23 mouse cellular contexts compared by ENCODE assay signal in the genomic region with DNA sequence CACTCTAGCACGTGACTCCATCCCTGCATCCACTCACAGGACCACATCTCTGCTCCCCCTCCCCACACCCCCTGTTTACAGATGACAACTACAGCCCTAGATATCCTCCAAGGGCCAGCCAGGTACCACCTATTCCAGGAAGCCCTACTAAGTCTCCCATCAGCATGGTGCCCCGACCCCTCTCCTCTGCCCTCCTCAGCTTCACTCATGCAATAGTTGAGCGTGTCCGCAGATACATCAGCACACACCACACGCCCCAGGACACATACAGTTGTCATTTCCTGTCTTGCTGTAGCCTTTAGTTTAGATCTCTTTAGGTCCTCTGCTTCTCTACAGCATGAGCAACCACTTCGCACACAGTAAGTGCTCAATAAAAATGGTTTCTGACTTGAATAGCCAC. TPM values are rescaled to one million over a fixed set of nuclear protein-coding genes. Genes with fewer than 3 reads are reported as not detected.
DNase-seq lines count a peak whose midpoint lies in the region; ATAC-seq lines count a peak whose summit lies in the region.
"Had no signal": no experiment of that assay in that cellular context is flagged by ENCODE, and none has a peak within 500 bp of the region (broad histone marks: within the 10 kb centered on the region; RNA-seq: fewer than 3 reads in every experiment).

No protein-coding gene starts in this region.

- no peak for ATAC-seq in forebrain, embryonic 16.5 days
- no peak for ATAC-seq in liver, embryonic 13.5 days (ENCODE audit: low read depth)
- ATAC-seq in liver, embryonic 12.5 days, result no peak
- ATAC-seq: forebrain, embryonic 13.5 days; forebrain, embryonic 15.5 days had no signal

- no peaks in the 10 kb centered on the region for H3K9me3 ChIP-seq in forebrain, embryonic 10.5 days
- no peaks in the 10 kb centered on the region for H3K9me3 ChIP-seq in forebrain, embryonic 16.5 days (ENCODE audit: control insufficient read depth, low read length)
- H3K9me3 ChIP-seq in liver, embryonic 13.5 days (replicated peaks), result no peaks in the 10 kb centered on the region
- H3K9me3 ChIP-seq in liver, embryonic 12.5 days (replicated peaks), result no peaks in the 10 kb centered on the region
- H3K9me3 ChIP-seq: embryonic facial prominence, embryonic 13.5 days; embryonic facial prominence, embryonic 15.5 days; forebrain, embryonic 13.5 days; forebrain, embryonic 15.5 days had no signal

- H3K9ac ChIP-seq in forebrain, embryonic 16.5 days (replicated peaks; ENCODE audit: low read depth, low read length), result no peak overlapping the region
- no peak overlapping the region for H3K9ac ChIP-seq in liver, embryonic 13.5 days
- no peak overlapping the region for H3K9ac ChIP-seq in liver, embryonic 12.5 days
- H3K9ac ChIP-seq: embryonic facial prominence, embryonic 13.5 days; embryonic facial prominence, embryonic 15.5 days; forebrain, embryonic 13.5 days; forebrain, embryonic 15.5 days had no signal

- no peak overlapping the region for H3K4me2 ChIP-seq in forebrain, embryonic 16.5 days (ENCODE audit: low read length)
- no peak overlapping the region for H3K4me2 ChIP-seq in liver, embryonic 13.5 days
- no peak overlapping the region for H3K4me2 ChIP-seq in liver, embryonic 12.5 days
- H3K4me2 ChIP-seq: embryonic facial prominence, embryonic 13.5 days; embryonic facial prominence, embryonic 15.5 days; forebrain, embryonic 13.5 days; forebrain, embryonic 15.5 days had no signal

- no peak for DNase-seq in forebrain, embryonic 10.5 days (ENCODE audit: extremely low spot score, low spot score)
- peak; percentile 91 for DNase-seq in heart, adult 11 months
- no peak for DNase-seq in heart, adult 9 months (ENCODE audit: low spot score in 2 of 2)
- no peak for DNase-seq in liver, embryonic 13.5 days
- DNase-seq in 416B (ENCODE audit: low read depth), result peak; percentile 31
- DNase-seq: adrenal gland, adult 2 months; adrenal gland, postnatal 10 days; adrenal gland, postnatal 25 days; cerebellum, adult 11 months; cerebellum, adult 18-20 months; cerebellum, adult 8-10 months; cerebellum, adult 9-11 months; cerebellum, postnatal 14 days; cerebellum, postnatal 36 days; embryo, embryonic 11 days had no signal

- peaks cover 26% of the 10 kb centered on the region for H3K4me1 ChIP-seq in forebrain, embryonic 10.5 days
- H3K4me1 ChIP-seq in forebrain, embryonic 16.5 days (replicated peaks; ENCODE audit: control insufficient read depth, insufficient read depth, low read length), result 0 out of 2 replicates have a peak, but pooled peaks cover 3% of the 10 kb centered on the region
- peaks cover 65% of the 10 kb centered on the region for H3K4me1 ChIP-seq in liver, embryonic 13.5 days (replicated peaks)
- H3K4me1 ChIP-seq in liver, embryonic 12.5 days, result peaks cover 77% of the 10 kb centered on the region
- H3K4me1 ChIP-seq: forebrain, embryonic 13.5 days had no signal

- no peaks in the 10 kb centered on the region for H3K27me3 ChIP-seq in forebrain, embryonic 10.5 days (ENCODE audit: poor library complexity, severe bottlenecking)
- no peaks in the 10 kb centered on the region for H3K27me3 ChIP-seq in forebrain, embryonic 16.5 days (replicated peaks; ENCODE audit: control insufficient read depth, insufficient read depth, low read length)
- H3K27me3 ChIP-seq in liver, embryonic 13.5 days, result peaks cover 50% of the 10 kb centered on the region
- H3K27me3 ChIP-seq in liver, embryonic 12.5 days (replicated peaks), result peaks cover 70% of the 10 kb centered on the region
- H3K27me3 ChIP-seq: embryonic facial prominence, embryonic 15.5 days; forebrain, embryonic 13.5 days; forebrain, embryonic 15.5 days had no signal

- 0 out of 2 replicates have a peak overlapping the region, but pooled peaks have one; percentile 48 for H3K27ac ChIP-seq in forebrain, embryonic 10.5 days
- no peak overlapping the region for H3K27ac ChIP-seq in forebrain, embryonic 16.5 days (ENCODE audit: low read length)
- 0 out of 2 replicates have a peak overlapping the region, but pooled peaks have one; percentile 4 for H3K27ac ChIP-seq in liver, embryonic 13.5 days
- no peak overlapping the region for H3K27ac ChIP-seq in liver, embryonic 12.5 days
- H3K27ac ChIP-seq: embryonic facial prominence, embryonic 13.5 days; embryonic facial prominence, embryonic 15.5 days; forebrain, embryonic 13.5 days; forebrain, embryonic 15.5 days had no signal

- 93% methylated on average over 6 of the region's 6 CpGs for WGBS in forebrain, embryonic 10.5 days
- WGBS in forebrain, embryonic 16.5 days, result 93% methylated on average over 6 of the region's 6 CpGs
- 65% methylated on average over 6 of the region's 6 CpGs for WGBS in liver, embryonic 13.5 days (ENCODE audit: insufficient replicate concordance)
- 79% methylated on average over 6 of the region's 6 CpGs for WGBS in liver, embryonic 12.5 days (ENCODE audit: insufficient replicate concordance)

- H3K4me3 ChIP-seq in forebrain, embryonic 10.5 days, result no peak overlapping the region
- H3K4me3 ChIP-seq in forebrain, embryonic 16.5 days (replicated peaks; ENCODE audit: low read length), result no peak overlapping the region
- no peak overlapping the region for H3K4me3 ChIP-seq in liver, embryonic 13.5 days (replicated peaks)
- no peak overlapping the region for H3K4me3 ChIP-seq in liver, embryonic 12.5 days
- H3K4me3 ChIP-seq: embryonic facial prominence, embryonic 13.5 days; embryonic facial prominence, embryonic 15.5 days; erythroblast, embryonic 14.5 days; forebrain, embryonic 13.5 days; forebrain, embryonic 15.5 days had no signal

- peaks cover 19% of the 10 kb centered on the region for H3K36me3 ChIP-seq in forebrain, embryonic 10.5 days (replicated peaks)
- no peaks in the 10 kb centered on the region for H3K36me3 ChIP-seq in forebrain, embryonic 16.5 days (ENCODE audit: control insufficient read depth, insufficient read depth)
- H3K36me3 ChIP-seq in liver, embryonic 13.5 days, result no peaks in the 10 kb centered on the region
- no peaks in the 10 kb centered on the region for H3K36me3 ChIP-seq in liver, embryonic 12.5 days
- H3K36me3 ChIP-seq: embryonic facial prominence, embryonic 13.5 days; embryonic facial prominence, embryonic 15.5 days; forebrain, embryonic 15.5 days had no signal

RNA-seq across cellular contexts. Expression of a gene that starts 23.7 kb away (rescaled TPM):
- 27.0 and 29.1 TPM in 2 replicates for polyA plus RNA-seq in forebrain, embryonic 10.5 days (2016; fragmentation: Nextera tagmentation; extraction: Ambion mirVana)
- 5.1 and 6.1 TPM in 2 replicates for polyA plus RNA-seq in forebrain, embryonic 16.5 days (2015; fragmentation: Nextera tagmentation; extraction: Ambion mirVana)
- 0.74 and 0.77 TPM in 2 replicates for polyA plus RNA-seq in liver, embryonic 13.5 days (2015; fragmentation: Nextera tagmentation; extraction: Ambion mirVana)
- 1.5 and 1.6 TPM in 2 replicates for polyA plus RNA-seq in liver, embryonic 12.5 days (2016; fragmentation: Nextera tagmentation; extraction: Ambion mirVana)
- polyA plus RNA-seq: C2C12 had no signal

Comparison
In these comparisons a context has a peak if more than half of its experiments do, and no peak if none do; other contexts are left out.
1. DNase-seq: peak in heart, adult 11 months (single experiment) and 416B (single experiment); none in forebrain, embryonic 10.5 days (single experiment), heart, adult 9 months (0 of 2) and liver, embryonic 13.5 days (single experiment).
2. H3K27ac ChIP-seq: peak in forebrain, embryonic 10.5 days (single experiment) and liver, embryonic 13.5 days (single experiment); none in forebrain, embryonic 16.5 days (single experiment) and liver, embryonic 12.5 days (single experiment).